Mouse (Mus musculus) kidney, adult 2 months (tissue): ENCODE measurements around the gene Sec16a.

Experiments
- CTCF ChIP-seq: fragments of 200-500 bp; conservative IDR thresholded peaks from 2 replicates; pipeline ENCODE4 v1.5.1; 2011; ENCODE audit warnings: low read depth, mild to moderate bottlenecking, control low read depth, low read length, moderate library complexity, mixed read lengths; ENCODE audit not compliant: insufficient read depth, insufficient read length
- POLR2A ChIP-seq: fragments of 200-500 bp; IDR thresholded peaks from one replicate; pipeline ENCODE4 v1.6.1; 2011; ENCODE audit warnings: low read depth, low read length, control low read depth

GRCm38 (mm10) chr2:26481724-26482495 is 36.9 kb upstream of the Sec16a start:
- TF ChIP-seq CTCF = no peak
- TF ChIP-seq POLR2A = no peak
